Mouse (Mus musculus) lung, adult 2 months (tissue): ENCODE results near the gene Lnpk. TPM values are rescaled to one million over a fixed set of nuclear protein-coding genes. Genes with fewer than 3 reads are reported as not detected.
A peak's percentile ranks its signal among the peaks of the same experiment; 100 is the strongest.

ENCODE experiments used
- DNase-seq: peaks from one replicate; pipeline ENCODE4 v3.0.0; 2022
- H3K4me1 ChIP-seq: fragments of 200-500 bp; 2 replicates; pipeline ENCODE4 v1.6.1; 2011; ENCODE audit warnings: low read length; ENCODE audit not compliant: control insufficient read depth, insufficient read depth
- H3K4me3 ChIP-seq: fragments of 200-500 bp; replicated peaks from 2 replicates; pipeline ENCODE3; 2011; ENCODE audit warnings: low read depth, mild to moderate bottlenecking, control low read depth, low read length; ENCODE audit errors: extremely low read depth
- CTCF ChIP-seq: fragments of 200-500 bp; IDR thresholded peaks from 2 replicates; pipeline ENCODE4 v1.5.1; 2011; ENCODE audit warnings: mild to moderate bottlenecking, low read length, control low read depth; ENCODE audit not compliant: insufficient read depth
- POLR2A ChIP-seq: fragments of 200-500 bp; IDR thresholded peaks from 2 replicates; pipeline ENCODE4 v1.6.1; 2011; ENCODE audit warnings: low read depth, mild to moderate bottlenecking, control low read depth, low read length, borderline replicate concordance; ENCODE audit errors: extremely low read depth
- WGBS: fragments of 180-500 bp; shearing (Covaris S2); methylation state at CpG from one replicate; pipeline ENCODE4 v1.1.7; 2018; 5-methylcytosine and 5-hydroxymethylcytosine counted together
- polyA plus RNA-seq: library from polyadenylated mRNA; depleted of rRNA; stranded (reverse); fragments of >200 nt; gene quantifications from 2 replicates; pipeline ENCODE4 v1.2.3, GENCODE M21; 2012

The Lnpk gene
- polyA plus RNA-seq, 1 experiment = 6.2 TPM

DNA sequence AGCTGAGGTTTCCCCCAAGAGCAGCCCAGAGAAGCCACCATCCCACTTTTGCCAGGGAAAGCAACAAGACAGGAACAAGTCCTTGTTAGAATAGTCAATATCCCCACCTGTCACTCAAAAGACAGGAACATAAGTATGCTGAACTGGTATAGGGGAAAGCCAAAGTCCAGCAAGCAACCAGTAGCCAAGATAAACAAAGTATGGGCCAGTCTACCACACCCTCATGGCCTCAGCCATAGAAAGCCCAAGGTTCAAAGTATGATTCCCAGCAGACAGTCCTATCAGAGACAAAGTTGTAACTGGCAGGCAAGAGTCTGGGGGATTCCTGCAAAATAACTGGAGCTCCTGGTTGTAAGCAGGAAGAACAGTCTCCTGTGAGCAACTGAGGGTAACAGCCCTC lies 16.9 kb upstream of the Lnpk start:
- Histone ChIP-seq H3K4me3 (no peak overlapping the region), H3K4me1 (no peaks in the 10 kb centered on the region)
- DNase-seq = no peak
- TF ChIP-seq POLR2A (no peak), CTCF (no peak)

DNA sequence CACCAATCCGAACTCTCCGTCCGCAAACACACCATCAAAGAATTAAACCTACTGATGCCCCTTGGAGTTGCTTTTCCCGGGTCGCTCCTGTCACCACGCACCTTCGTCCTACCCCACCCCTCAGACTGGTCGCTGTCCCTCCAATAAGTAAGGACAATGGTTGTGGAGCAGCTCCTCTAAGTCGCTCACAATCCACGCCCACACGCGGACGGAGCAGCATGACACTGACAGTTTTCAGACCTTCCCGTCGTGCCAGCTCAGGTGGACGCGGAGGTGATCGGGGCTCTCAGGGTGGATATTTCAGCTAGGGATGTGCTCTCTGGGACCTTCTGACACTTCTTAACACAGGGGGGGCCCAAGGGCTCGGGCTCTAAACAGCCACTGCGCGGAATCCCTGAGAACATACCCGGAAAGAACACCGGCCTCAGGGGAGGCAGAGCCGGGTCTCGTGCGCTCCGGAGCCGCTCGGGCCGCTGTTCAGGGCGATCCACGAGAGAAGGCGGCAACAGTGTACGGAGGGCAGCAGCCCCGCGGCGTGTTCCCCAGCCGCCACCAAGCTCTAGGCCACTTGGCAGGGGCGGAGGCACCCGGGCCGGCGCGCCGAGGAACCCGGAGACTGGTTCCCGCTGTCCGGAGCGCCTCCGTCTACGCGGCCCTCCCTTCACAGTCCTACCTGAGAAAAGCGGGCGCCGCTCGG lies 941 bp downstream of the Lnpk start:
- WGBS = 1% methylated on average over 55 of the region's 55 CpGs
- DNase-seq = no peak
- H3K4me1 ChIP-seq = no peaks in the 10 kb centered on the region
- TF ChIP-seq POLR2A = no peak
- no peak for TF ChIP-seq CTCF
- H3K4me3 ChIP-seq = peak overlapping the region; percentile 84

DNA sequence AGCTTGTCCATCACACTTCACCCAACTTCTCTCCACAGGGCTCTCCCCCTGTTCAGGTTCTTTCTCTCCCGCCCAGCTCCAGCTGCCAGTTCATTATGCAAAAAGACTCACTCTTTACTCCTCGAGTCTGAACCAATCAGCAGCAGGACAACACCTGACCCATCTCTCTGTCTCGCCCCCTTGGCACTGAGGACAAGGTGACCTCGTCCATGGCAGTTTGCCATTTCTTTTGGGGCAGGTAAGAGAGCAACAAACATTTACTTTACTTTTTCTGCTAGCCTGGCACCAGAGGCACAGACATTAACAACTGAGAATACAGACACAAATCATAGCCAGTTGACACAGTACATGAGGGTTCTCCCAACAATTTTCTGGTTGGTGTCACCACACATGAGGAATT lies 8.8 kb downstream of the Lnpk start:
- 63% methylated on average over 4 of the region's 4 CpGs for WGBS
- Histone ChIP-seq H3K4me1 (no peaks in the 10 kb centered on the region), H3K4me3 (no peak overlapping the region)
- TF ChIP-seq CTCF (no peak), POLR2A (no peak)
- no peak for DNase-seq

DNA sequence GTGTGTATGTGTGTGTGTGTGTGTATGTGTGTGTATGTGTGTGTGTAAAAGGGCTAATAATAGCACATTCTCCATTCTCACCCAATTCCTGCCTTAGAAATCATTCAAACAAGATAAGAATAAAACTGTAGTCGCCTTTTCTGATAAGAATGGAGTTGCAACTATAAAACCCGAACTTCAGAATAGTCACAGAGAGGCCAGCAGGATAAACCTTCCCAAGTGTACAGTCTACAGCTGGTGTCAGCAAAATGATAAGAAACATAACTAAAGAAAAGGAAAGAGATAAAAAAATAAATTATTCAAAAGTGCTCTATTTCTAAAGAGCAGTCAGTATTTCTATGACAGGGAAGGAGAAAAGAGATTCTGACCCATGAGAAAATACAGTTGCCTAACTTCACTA lies 19.4 kb downstream of the Lnpk start:
- H3K4me1 ChIP-seq = no peaks in the 10 kb centered on the region
- no peak for DNase-seq
- no peak overlapping the region for H3K4me3 ChIP-seq
- TF ChIP-seq CTCF (no peak), POLR2A (no peak)
- 58% methylated on average over 2 of the region's 2 CpGs for WGBS

DNA sequence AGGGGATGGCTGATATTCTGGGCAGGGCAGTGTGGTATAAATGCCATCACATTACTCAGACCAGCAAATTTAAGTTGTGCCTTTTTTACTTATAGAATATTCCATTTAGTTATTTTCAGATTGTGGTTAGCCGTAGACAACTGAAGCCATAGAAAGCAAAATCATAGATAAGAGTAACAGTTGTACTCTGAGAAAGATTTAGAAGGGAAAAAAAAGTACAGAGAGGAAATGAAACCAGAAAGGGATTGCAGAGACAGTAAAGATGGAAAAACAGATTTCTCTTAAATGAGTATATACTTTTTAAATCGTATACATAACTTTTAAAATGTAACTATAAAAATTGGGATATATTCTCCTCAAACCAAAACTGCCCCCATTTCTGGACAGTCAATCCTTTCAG lies 20.1 kb downstream of the Lnpk start:
- Histone ChIP-seq H3K4me3 (no peak overlapping the region), H3K4me1 (no peaks in the 10 kb centered on the region)
- 99% methylated on average over 2 of the region's 2 CpGs for WGBS
- no peak for TF ChIP-seq POLR2A
- TF ChIP-seq CTCF = no peak
- DNase-seq = no peak

DNA sequence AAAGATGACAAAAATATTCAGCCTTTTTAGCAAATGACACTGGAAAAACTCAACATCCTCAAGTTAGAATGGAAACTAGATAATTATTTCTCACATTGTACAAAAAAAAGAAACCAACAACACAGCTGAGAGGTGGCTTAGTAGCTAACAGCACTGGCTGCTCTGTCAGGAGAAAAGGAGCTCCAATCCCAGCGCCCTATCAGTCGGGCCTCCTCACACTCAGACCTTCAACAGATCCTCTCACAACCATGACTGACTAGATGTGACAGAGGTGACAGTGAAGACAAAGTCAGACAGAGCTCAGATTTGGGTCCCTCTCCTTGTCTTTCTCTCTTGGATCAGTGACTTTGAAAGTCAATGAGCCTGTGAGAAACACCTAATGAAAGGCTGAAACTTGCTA lies 21.8 kb downstream of the Lnpk start:
- no peak for TF ChIP-seq POLR2A
- TF ChIP-seq CTCF = no peak
- 82% methylated on average over 2 of the region's 2 CpGs for WGBS
- H3K4me1 ChIP-seq = no peaks in the 10 kb centered on the region
- no peak for DNase-seq
- no peak overlapping the region for H3K4me3 ChIP-seq

DNA sequence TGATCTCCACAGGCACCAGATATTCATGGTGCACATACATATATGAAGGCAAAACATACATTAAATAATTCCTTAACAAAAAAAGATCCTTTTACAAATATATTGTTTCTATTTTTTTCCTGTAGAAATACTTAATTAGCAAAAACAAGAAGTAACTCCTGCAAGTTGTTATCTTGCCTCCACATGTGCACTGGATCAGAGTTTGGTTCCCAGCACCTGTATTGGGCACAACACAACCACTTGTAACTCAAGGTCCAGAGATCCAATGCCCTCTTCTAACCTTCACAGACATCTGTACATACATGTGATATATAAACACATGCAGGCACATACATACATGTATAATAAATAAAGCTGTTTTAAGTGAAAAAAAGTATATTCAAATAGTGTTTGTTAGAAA lies 27.3 kb downstream of the Lnpk start:
- TF ChIP-seq CTCF (no peak), POLR2A (no peak)
- no peak for DNase-seq
- no peak overlapping the region for H3K4me3 ChIP-seq
- H3K4me1 ChIP-seq = no peaks in the 10 kb centered on the region

DNA sequence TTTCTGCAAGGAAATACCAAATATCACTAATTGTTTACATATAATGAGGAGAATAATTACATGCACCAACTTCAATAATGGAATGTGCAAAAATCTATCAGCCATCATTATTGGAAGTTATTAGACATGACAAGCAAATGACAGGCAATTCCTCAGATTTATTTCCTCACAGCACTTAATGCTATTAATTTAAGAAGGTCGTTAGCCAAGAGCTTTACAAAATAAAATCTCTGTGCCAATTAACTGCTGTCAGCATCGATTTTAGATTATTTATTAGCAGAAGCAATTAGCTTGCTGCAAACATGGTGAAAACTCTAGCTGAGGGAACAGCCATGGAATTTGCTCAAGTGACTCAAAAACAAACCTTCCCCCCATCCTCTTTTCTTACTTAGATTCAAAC lies 30.9 kb downstream of the Lnpk start:
- no peak overlapping the region for H3K4me3 ChIP-seq
- 71% methylated on average over 2 of the region's 2 CpGs for WGBS

DNA sequence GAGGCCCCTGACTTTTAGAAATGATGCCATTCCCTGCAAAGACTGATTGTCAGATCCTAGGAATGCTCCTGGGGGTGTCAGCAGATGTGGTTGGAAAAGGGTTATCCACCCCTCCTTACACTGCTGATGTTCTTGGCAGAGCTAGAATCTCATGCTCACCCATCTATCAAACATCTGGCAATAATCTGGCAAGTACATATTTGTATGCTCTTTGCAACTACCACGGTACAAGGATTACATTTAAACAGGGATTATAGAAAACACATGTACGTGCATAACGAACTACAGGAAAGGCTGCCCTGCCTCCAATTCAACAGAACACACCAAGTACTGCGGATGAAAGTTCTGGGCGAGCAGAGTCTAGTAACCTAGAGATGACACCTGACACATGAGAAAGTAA lies 70.9 kb downstream of the Lnpk start:
- Histone ChIP-seq H3K4me1 (no peaks in the 10 kb centered on the region), H3K4me3 (no peak overlapping the region)
- no peak for DNase-seq
- 83% methylated on average over 5 of the region's 5 CpGs for WGBS
- TF ChIP-seq POLR2A (no peak), CTCF (no peak)

More for the DNA sequence above, 30.9 kb downstream of the Lnpk start:
- TF ChIP-seq CTCF (no peak), POLR2A (no peak)
- H3K4me1 ChIP-seq = no peaks in the 10 kb centered on the region
- DNase-seq = no peak

DNA sequence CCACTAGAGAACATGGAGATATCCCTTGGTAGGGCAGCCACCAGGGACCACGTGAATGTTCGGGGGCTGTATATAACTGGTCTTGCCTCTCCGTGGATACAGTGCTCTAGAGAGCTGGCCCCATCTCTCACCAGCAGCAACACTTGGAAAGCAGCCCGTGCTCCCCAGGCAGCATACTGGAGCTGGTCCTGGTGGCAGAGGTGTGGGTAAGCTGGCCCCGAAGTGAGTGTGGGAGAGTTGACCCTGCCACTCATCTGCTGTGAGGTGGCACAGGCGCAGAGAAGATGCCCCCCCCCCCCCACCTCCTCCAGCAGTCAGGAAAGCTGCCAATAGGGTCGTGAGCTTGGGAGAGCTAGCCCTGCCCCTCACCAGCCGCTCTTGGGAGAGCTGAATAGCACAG lies 72.8 kb downstream of the Lnpk start:
- no peak overlapping the region for H3K4me3 ChIP-seq
- no peaks in the 10 kb centered on the region for H3K4me1 ChIP-seq
- no peak for DNase-seq
- 46% methylated on average over 8 of the region's 8 CpGs for WGBS
- TF ChIP-seq POLR2A (no peak), CTCF (no peak)

DNA sequence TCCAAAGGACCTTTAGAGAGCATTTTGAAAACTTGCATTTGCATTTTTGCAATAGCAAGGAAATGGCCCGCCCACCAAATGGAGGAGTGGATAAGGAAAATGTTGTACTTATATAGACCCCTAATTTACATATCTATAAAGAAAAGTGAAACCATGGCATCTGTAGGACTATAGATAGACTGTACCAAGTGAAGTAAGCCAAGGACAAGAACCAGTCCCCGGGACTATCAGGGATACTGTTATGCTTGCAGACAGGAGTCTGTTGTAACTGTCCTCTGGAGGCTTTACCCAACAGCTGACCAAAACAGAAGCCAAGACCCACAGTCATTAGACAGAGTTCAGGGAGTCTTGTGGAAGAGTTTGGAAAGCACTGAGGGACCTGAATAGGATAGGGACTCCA lies 78.9 kb downstream of the Lnpk start:
- no peak for TF ChIP-seq POLR2A
- Histone ChIP-seq H3K4me1 (no peaks in the 10 kb centered on the region), H3K4me3 (no peak overlapping the region)
- no peak for DNase-seq
- WGBS = 85% methylated on average over 2 of the region's 2 CpGs
